Mouse (Mus musculus): Measurements from ENCODE around the gene P2ry10b. TPM values are rescaled to one million over a fixed set of nuclear protein-coding genes. Genes with fewer than 3 reads are reported as not detected.

P2ry10b gene
- polyA plus RNA-seq, 1 experiment from 2014 or later: 1.00 TPM

DNA sequence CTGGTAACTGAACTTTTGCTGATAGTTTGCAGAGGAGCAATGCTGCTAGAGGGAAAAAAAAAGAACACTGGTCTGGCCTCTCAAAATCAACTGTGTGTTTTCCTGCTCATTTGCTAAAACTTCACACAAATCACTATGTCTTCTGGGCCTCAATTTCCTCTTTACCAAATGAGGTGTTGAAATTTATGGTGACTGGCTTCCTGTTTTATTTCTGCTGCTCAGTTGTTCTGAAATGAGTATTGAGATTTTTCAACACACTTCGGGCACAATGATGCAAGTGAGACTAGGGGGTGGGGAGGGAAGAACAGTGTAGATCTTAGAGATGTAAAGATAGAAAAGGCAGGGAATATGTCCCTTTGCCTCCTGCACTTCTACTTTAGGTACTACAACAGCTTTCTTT is 30.0 kb downstream of the P2ry10b start:
- no peak overlapping the region for H3K27ac ChIP-seq (ENCODE audit: low read depth)
- no peak for DNase-seq
- no peaks in the 10 kb centered on the region for H3K27me3 ChIP-seq (ENCODE audit: insufficient read depth, low read length)

DNA sequence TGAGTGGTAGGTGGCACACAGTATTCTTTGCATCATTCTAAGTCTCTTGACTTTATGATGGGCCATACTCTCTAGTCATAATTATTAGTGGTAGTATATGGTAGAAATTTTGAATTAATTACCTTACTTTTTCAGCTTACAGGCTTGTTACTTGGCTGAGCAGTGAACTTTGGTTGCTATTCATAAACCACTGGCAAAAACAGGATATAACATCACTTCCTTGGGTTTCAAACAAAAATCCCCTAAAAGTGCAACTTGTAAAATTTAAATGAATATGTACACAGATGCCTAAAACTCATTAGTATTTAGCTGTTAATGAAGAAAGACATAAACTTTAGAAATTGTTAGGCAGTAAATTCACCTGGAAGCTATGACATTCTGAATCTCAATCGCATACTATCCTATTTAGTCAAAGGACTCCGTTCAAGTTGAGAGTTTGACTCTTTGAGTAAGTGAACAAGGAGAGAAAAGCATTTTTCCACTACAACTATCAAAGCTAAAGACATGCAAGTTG is 68.9 kb downstream of the P2ry10b start:
- DNase-seq: no peak
- 79% methylated on average over 2 of the region's 2 CpGs for WGBS (ENCODE audit: insufficient replicate concordance)

More for the DNA sequence above, 30.0 kb downstream of the P2ry10b start:
- Histone ChIP-seq H3K9me3 (ENCODE audit: low read length) (no peaks in the 10 kb centered on the region), H3K36me3 (replicated peaks; ENCODE audit: insufficient read depth, low read length) (no peaks in the 10 kb centered on the region), H3K9ac (replicated peaks) (no peak overlapping the region), H3K4me3 (ENCODE audit: low read depth, low read length) (no peak overlapping the region), H3K4me2 (ENCODE audit: low read depth, low read length) (no peak overlapping the region), H3K4me1 (ENCODE audit: insufficient read depth) (no peaks in the 10 kb centered on the region)
- WGBS (ENCODE audit: insufficient replicate concordance): 41% methylated on average over 1 of the region's 1 CpGs
- ATAC-seq: peak; percentile 31; the same call in 1 of the 2 replicates
- TF ChIP-seq CTCF (IDR thresholded peaks at IDR 0.05; ENCODE audit: low read depth): no peak
- TF ChIP-seq EP300 (IDR thresholded peaks at IDR 0.05; ENCODE audit: low read depth): no peak

More for the DNA sequence above, 68.9 kb downstream of the P2ry10b start:
- H3K4me3 ChIP-seq (ENCODE audit: low read depth, low read length): no peak overlapping the region
- H3K36me3 ChIP-seq (replicated peaks; ENCODE audit: insufficient read depth, low read length): no peaks in the 10 kb centered on the region
- no peak overlapping the region for H3K4me2 ChIP-seq (ENCODE audit: low read depth, low read length)
- no peaks in the 10 kb centered on the region for H3K4me1 ChIP-seq (ENCODE audit: insufficient read depth)
- no peaks in the 10 kb centered on the region for H3K27me3 ChIP-seq (ENCODE audit: insufficient read depth, low read length)
- H3K9me3 ChIP-seq (ENCODE audit: low read length): no peaks in the 10 kb centered on the region
- no peak for TF ChIP-seq CTCF (IDR thresholded peaks at IDR 0.05; ENCODE audit: low read depth)
- TF ChIP-seq EP300 (IDR thresholded peaks at IDR 0.05; ENCODE audit: low read depth): no peak
- ATAC-seq: no peak
- H3K27ac ChIP-seq (ENCODE audit: low read depth): no peak overlapping the region
- H3K9ac ChIP-seq (replicated peaks): no peak overlapping the region

Other genes with a start within 250 kb of the P2ry10b start
- gene Lpar4, start 228.3 kb upstream of the P2ry10b start, polyA plus RNA-seq (2015; fragmentation: Nextera tagmentation; extraction: Ambion mirVana): 0.79 and 1.0 TPM in 2 replicates
- gene P2ry10, start 60.4 kb upstream of the P2ry10b start, polyA plus RNA-seq (2015; fragmentation: Nextera tagmentation; extraction: Ambion mirVana): 0.12 and 0.18 TPM in 2 replicates
- gene Gpr174, start 107.0 kb downstream of the P2ry10b start, polyA plus RNA-seq (2015; fragmentation: Nextera tagmentation; extraction: Ambion mirVana): 0.09 and 0.19 TPM in 2 replicates

Measured in liver, postnatal 0 days (tissue).